Mouse (Mus musculus) lung, postnatal 0 days (tissue): Measurements from ENCODE around the gene Ankfn1.

Source experiments
- CTCF ChIP-seq: IDR thresholded peaks from 2 replicates; pipeline ENCODE4 v1.5.1; 2016; ENCODE audit warnings: antibody characterized with exemption, mild to moderate bottlenecking
- EP300 ChIP-seq: IDR thresholded peaks from 2 replicates; pipeline ENCODE4 v1.6.1; 2016; ENCODE audit warnings: antibody characterized with exemption, mild to moderate bottlenecking, control low read depth

DNA sequence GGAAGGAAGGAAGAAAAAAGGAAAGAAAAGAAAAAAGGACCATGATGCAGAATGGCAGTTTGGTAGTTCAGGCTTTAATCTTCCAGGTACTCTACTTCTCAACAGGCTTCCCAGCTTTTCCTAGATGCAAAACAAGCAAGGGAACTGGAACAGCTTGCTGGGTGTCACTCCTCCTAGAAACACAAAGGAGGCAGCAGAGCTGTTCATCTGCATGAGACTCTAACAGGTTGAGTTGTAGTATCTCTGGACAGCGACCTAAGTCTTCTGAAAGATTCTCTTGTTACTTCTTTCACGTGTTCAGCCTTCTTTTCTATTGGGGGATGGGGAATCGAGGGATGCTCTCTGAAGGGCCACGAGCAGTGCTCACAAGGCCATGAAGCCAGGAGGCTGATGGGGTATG, 228.7 kb downstream of the Ankfn1 start:
- no peak for TF ChIP-seq CTCF
- TF ChIP-seq EP300: no peak
